Mouse (Mus musculus) embryonic facial prominence, embryonic 15.5 days (tissue): ENCODE data around the gene Krtap4-13. TPM values are rescaled to one million over a fixed set of nuclear protein-coding genes. Genes with fewer than 3 reads are reported as not detected.
"Not testable (repeated sequence)": the region's sequence is repeated elsewhere in the genome, so short reads cannot be mapped to it uniquely, and the experiment has no call there.

Experiments
- ATAC-seq: fragments of 200-750 bp; cut with Nextera tagmentation; 2 replicates; pipeline ENCODE4 v1.8.0; 2017; ENCODE audit warnings: low read depth, moderate TSS enrichment; ENCODE audit not compliant: insufficient number of reproducible peaks, low FRiP score, low TSS enrichment
- H3K27ac ChIP-seq: fragments of 300-500 bp; sonication (generic); replicated peaks from 2 replicates; pipeline ENCODE4 v1.5.1; 2015; ENCODE audit warnings: mild to moderate bottlenecking, inconsistent platforms
- H3K27me3 ChIP-seq: fragments of 300-500 bp; sonication (generic); 2 replicates; pipeline ENCODE4 v1.6.1; 2015; ENCODE audit warnings: inconsistent platforms
- H3K36me3 ChIP-seq: fragments of 300-500 bp; sonication (generic); 2 replicates; pipeline ENCODE4 v1.6.1; 2015; ENCODE audit warnings: mild to moderate bottlenecking, inconsistent platforms
- H3K4me1 ChIP-seq: fragments of 300-500 bp; sonication (generic); 2 replicates; pipeline ENCODE4 v1.6.1; 2015; ENCODE audit warnings: inconsistent platforms
- H3K4me2 ChIP-seq: fragments of 300-500 bp; sonication (generic); replicated peaks from 2 replicates; pipeline ENCODE4 v1.6.1; 2015; ENCODE audit warnings: mild to moderate bottlenecking, inconsistent platforms
- H3K4me3 ChIP-seq: fragments of 300-500 bp; sonication (generic); replicated peaks from 2 replicates; pipeline ENCODE4 v1.5.1; 2015; ENCODE audit warnings: mild to moderate bottlenecking, inconsistent platforms
- H3K9ac ChIP-seq: fragments of 300-500 bp; sonication (generic); 2 replicates; pipeline ENCODE4 v1.6.1; 2015; ENCODE audit warnings: inconsistent platforms
- H3K9me3 ChIP-seq: fragments of 300-500 bp; sonication (generic); replicated peaks from 2 replicates; pipeline ENCODE4 v1.6.1; 2016; ENCODE audit warnings: inconsistent platforms
- WGBS: fragments of 180-500 bp; shearing (Covaris S2); methylation state at CpG from one replicate; pipeline ENCODE4 v1.1.7; 2015; 5-methylcytosine and 5-hydroxymethylcytosine counted together
- polyA plus RNA-seq: library from polyadenylated mRNA; unstranded; fragments of >200 nt; fragmentation: Nextera tagmentation; extraction: Ambion mirVana; gene quantifications from 2 replicates; pipeline ENCODE4 v1.2.1, GENCODE M21; 2015

Gene Krtap4-13
- 0.45 and 0.50 TPM in 2 replicates for polyA plus RNA-seq

DNA sequence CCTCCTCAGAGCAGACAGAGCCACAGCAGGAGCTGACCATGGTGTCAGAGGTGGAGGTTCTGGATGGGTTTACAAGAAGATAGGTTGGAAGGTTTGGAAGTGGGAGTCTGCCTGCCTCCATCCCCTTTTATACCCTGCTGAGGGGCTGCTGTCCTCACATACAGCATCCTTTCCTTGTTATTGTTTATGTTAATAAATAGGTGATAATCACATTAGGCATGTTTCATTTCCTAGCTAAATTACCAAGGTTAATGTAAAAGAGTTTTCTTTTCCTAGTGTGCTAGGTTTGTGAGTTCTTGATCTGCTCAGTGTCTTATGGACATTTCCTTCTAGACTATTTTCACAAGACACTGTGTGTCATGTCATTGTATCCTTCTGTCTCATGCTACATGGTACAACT, at the start of gene Krtap4-13:
Gene Krtap4-13 (minus strand): TSS at position 101 of the 400 bp plus-strand sequence.
- not testable (repeated sequence) for H3K4me2 ChIP-seq, H3K9ac ChIP-seq, H3K27me3 ChIP-seq, H3K36me3 ChIP-seq, H3K9me3 ChIP-seq, H3K4me1 ChIP-seq, H3K4me3 ChIP-seq, ATAC-seq, H3K27ac ChIP-seq

- no peak for ATAC-seq
- no peak overlapping the region for H3K4me3 ChIP-seq
- no peaks in the 10 kb centered on the region for H3K4me1 ChIP-seq
- H3K27ac ChIP-seq, result no peak overlapping the region
- no peaks in the 10 kb centered on the region for H3K27me3 ChIP-seq
- no peaks in the 10 kb centered on the region for H3K36me3 ChIP-seq
- 38% methylated on average over 2 of the region's 2 CpGs for WGBS
- H3K4me2 ChIP-seq, result no peak overlapping the region
- H3K9ac ChIP-seq, result no peak overlapping the region
- H3K9me3 ChIP-seq, result no peaks in the 10 kb centered on the region
Observed at GRCm38 (mm10) chr11:99858761-99859160, 49.1 kb upstream of the Krtap4-13 start.

- no peak within 1 kb of the TSS for H3K4me3 ChIP-seq
- no peak within 1 kb of the TSS for H3K4me2 ChIP-seq
- H3K27me3 ChIP-seq, result no peaks in the 10 kb centered on the region
- H3K4me1 ChIP-seq, result no peaks in the 10 kb centered on the region
- no peak for ATAC-seq
- no peaks in the 10 kb centered on the region for H3K9me3 ChIP-seq
- H3K9ac ChIP-seq, result no peak within 1 kb of the TSS
- WGBS, result 75% methylated on average over 2 of the region's 2 CpGs
- no peaks in the 10 kb centered on the region for H3K36me3 ChIP-seq
- no peak within 1 kb of the TSS for H3K27ac ChIP-seq
Observed at GRCm38 (mm10) chr11:99857617-99858016, 47.9 kb upstream of the Krtap4-13 start, which contains the start of gene Gm11568. Gm11568 (plus strand) TSS chr11:99857917.

- H3K9me3 ChIP-seq, result no peaks in the 10 kb centered on the region
- no peak overlapping the region for H3K4me3 ChIP-seq
- H3K4me2 ChIP-seq, result no peak overlapping the region
- no peak overlapping the region for H3K9ac ChIP-seq
- WGBS, result 67% methylated on average over 3 of the region's 3 CpGs
- no peaks in the 10 kb centered on the region for H3K36me3 ChIP-seq
- H3K4me1 ChIP-seq, result no peaks in the 10 kb centered on the region
- H3K27me3 ChIP-seq, result no peaks in the 10 kb centered on the region
- no peak overlapping the region for H3K27ac ChIP-seq
- ATAC-seq, result no peak
Observed at GRCm38 (mm10) chr11:99854121-99854520, 44.4 kb upstream of the Krtap4-13 start.

- H3K27me3 ChIP-seq, result no peaks in the 10 kb centered on the region
- no peak within 1 kb of the TSS for H3K9ac ChIP-seq
- no peak within 1 kb of the TSS for H3K27ac ChIP-seq
- no peaks in the 10 kb centered on the region for H3K9me3 ChIP-seq
- no peak within 1 kb of the TSS for H3K4me2 ChIP-seq
- H3K4me1 ChIP-seq, result no peaks in the 10 kb centered on the region
- ATAC-seq, result no peak
- no peak within 1 kb of the TSS for H3K4me3 ChIP-seq
- H3K36me3 ChIP-seq, result no peaks in the 10 kb centered on the region
Observed at GRCm38 (mm10) chr11:99851508-99851907, 41.8 kb upstream of the Krtap4-13 start, which contains the start of gene Krtap4-16. Krtap4-16 (minus strand) TSS chr11:99851608.

- no peaks in the 10 kb centered on the region for H3K36me3 ChIP-seq
- H3K4me2 ChIP-seq, result no peak overlapping the region
- H3K4me3 ChIP-seq, result no peak overlapping the region
- no peak for ATAC-seq
- H3K27me3 ChIP-seq, result no peaks in the 10 kb centered on the region
- H3K27ac ChIP-seq, result no peak overlapping the region
- H3K9ac ChIP-seq, result no peak overlapping the region
- 87% methylated on average over 2 of the region's 2 CpGs for WGBS
- no peaks in the 10 kb centered on the region for H3K9me3 ChIP-seq
- no peaks in the 10 kb centered on the region for H3K4me1 ChIP-seq
Observed at GRCm38 (mm10) chr11:99846746-99847145, 37.1 kb upstream of the Krtap4-13 start.

- Histone ChIP-seq H3K9ac (no peak overlapping the region), H3K27me3 (no peaks in the 10 kb centered on the region), H3K4me2 (no peak overlapping the region), H3K4me1 (no peaks in the 10 kb centered on the region), H3K4me3 (no peak overlapping the region), H3K36me3 (no peaks in the 10 kb centered on the region), H3K9me3 (no peaks in the 10 kb centered on the region), H3K27ac (no peak overlapping the region)
- WGBS, result 87% methylated on average over 1 of the region's 1 CpGs
- ATAC-seq, result no peak
Observed at GRCm38 (mm10) chr11:99842185-99842584, 32.5 kb upstream of the Krtap4-13 start.

DNA sequence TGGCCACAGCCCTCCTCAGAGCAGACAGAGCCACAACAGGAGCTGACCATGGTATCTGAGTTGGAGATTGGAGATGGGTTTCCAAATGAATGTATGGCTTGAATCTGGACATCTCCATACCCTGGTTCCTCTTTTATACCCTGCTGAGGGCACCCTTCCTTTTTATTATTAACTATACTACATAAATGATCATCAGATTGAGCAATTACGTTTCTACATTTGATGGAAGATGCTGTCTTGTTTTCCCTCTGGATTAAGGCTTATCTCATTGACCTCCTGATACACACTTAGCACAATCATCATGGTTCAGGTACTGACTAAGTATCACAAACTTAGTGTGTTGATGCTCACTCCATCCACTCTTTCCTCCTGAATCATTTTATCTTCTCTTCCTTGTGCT, 28.3 kb upstream of the Krtap4-13 start, which contains the start of gene 2300003K06Rik:
Gene 2300003K06Rik (minus strand): TSS at position 101 of the 400 bp plus-strand sequence.
- 54% methylated on average over 1 of the region's 1 CpGs for WGBS
- ATAC-seq, result no peak
- Histone ChIP-seq H3K36me3 (no peaks in the 10 kb centered on the region), H3K4me1 (no peaks in the 10 kb centered on the region), H3K9ac (no peak within 1 kb of the TSS), H3K4me2 (no peak within 1 kb of the TSS), H3K9me3 (no peaks in the 10 kb centered on the region), H3K27ac (no peak within 1 kb of the TSS), H3K27me3 (no peaks in the 10 kb centered on the region), H3K4me3 (no peak within 1 kb of the TSS)

GRCm38 (mm10) chr11:99815566-99815965, 5.9 kb upstream of the Krtap4-13 start, which contains the start of gene Gm11564:
Gm11564 (minus strand) TSS chr11:99815666.
- H3K27me3 ChIP-seq, H3K36me3 ChIP-seq, H3K4me1 ChIP-seq, H3K9me3 ChIP-seq, ATAC-seq, H3K27ac ChIP-seq, H3K4me2 ChIP-seq, H3K4me3 ChIP-seq, H3K9ac ChIP-seq: not testable (repeated sequence)
- WGBS, result 77% methylated on average over 2 of the region's 2 CpGs

DNA sequence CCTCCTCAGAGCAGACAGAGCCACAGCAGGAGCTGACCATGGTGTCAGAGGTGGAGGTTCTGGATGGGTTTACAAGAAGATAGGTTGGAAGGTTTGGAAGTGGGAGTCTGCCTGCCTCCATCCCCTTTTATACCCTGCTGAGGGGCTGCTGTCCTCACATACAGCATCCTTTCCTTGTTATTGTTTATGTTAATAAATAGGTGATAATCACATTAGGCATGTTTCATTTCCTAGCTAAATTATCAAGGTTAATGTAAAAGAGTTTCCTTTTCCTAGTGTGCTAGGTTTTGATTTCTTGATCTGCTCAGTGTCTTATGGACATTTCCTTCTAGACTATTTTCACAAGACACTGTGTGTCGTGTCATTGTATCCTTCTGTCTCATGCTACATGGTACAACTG, 5.3 kb downstream of the Krtap4-13 start, which contains the start of gene Gm11554:
Gene Gm11554 (minus strand): TSS at position 101 of the 400 bp plus-strand sequence.
- not testable (repeated sequence) for H3K9me3 ChIP-seq, H3K27me3 ChIP-seq, H3K27ac ChIP-seq, H3K36me3 ChIP-seq, H3K4me2 ChIP-seq, H3K9ac ChIP-seq, H3K4me1 ChIP-seq, ATAC-seq, H3K4me3 ChIP-seq
- no CpG with 5 or more reads among the region's 1 CpGs for WGBS

GRCm38 (mm10) chr11:99798832-99799231, 10.9 kb downstream of the Krtap4-13 start, which contains the start of gene Gm11569:
Gm11569 (minus strand) TSS chr11:99798932.
- not testable (repeated sequence) for H3K9ac ChIP-seq, H3K9me3 ChIP-seq, ATAC-seq, H3K27ac ChIP-seq, H3K4me3 ChIP-seq, H3K36me3 ChIP-seq, H3K4me1 ChIP-seq, H3K27me3 ChIP-seq, H3K4me2 ChIP-seq
- WGBS, result no CpG with 5 or more reads among the region's 1 CpGs

DNA sequence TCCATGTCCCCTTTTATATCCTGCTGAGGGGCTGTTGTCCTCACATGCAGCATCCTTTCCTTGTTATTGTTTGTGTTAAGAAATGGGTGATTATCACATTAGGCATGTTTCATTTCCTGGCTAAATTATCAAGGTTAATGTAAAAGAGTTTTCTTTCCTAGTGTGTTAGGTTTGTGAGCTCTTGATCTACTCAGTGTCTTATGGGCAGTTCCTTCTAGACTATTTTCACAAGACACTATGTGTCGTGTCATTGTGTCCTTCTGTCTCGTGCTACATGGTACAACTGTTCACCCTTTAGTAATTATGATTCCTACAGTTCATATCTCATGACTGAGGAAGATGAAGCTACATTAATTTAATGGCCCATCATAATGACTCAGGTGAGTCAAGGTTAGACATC, 16.3 kb downstream of the Krtap4-13 start, which contains the start of gene Gm11596:
Gene Gm11596 (minus strand): TSS at position 101 of the 400 bp plus-strand sequence.
- no peak for ATAC-seq
- Histone ChIP-seq H3K27me3 (no peaks in the 10 kb centered on the region; the same call in 1 of the 2 replicates), H3K27ac (no peak within 1 kb of the TSS), H3K4me1 (no peaks in the 10 kb centered on the region), H3K9ac (no peak within 1 kb of the TSS), H3K36me3 (no peaks in the 10 kb centered on the region), H3K9me3 (no peaks in the 10 kb centered on the region), H3K4me3 (no peak within 1 kb of the TSS), H3K4me2 (no peak within 1 kb of the TSS)
- 78% methylated on average over 2 of the region's 2 CpGs for WGBS
